Mouse (Mus musculus) CH12.LX (cell line): ENCODE data around the gene Ubap2. TPM values are rescaled to one million over a fixed set of nuclear protein-coding genes. Genes with fewer than 3 reads are reported as not detected.

Experiments
- DNase-seq: peaks from one replicate; pipeline ENCODE4 v3.0.0-alpha.2; 2013; ENCODE audit errors: extremely low read depth
- H3K27ac ChIP-seq: 2 replicates; pipeline ENCODE4 v1.5.1; 2012; ENCODE audit warnings: low read depth, mild to moderate bottlenecking, control low read depth, moderate library complexity; ENCODE audit not compliant: insufficient read depth
- H3K27me3 ChIP-seq: replicated peaks from 2 replicates; pipeline ENCODE3; 2012; ENCODE audit warnings: inconsistent platforms
- H3K36me3 ChIP-seq, 2 experiments: replicated peaks in 1 of 2; 2 replicates each; pipeline versions ENCODE3 to v1.6.1; 2012; ENCODE audit warnings: inconsistent platforms in 1 of 2, low read length in 1 of 2, mild to moderate bottlenecking in 1 of 2, mixed read lengths in 1 of 2, moderate library complexity in 1 of 2; ENCODE audit not compliant: control insufficient read depth in 1 of 2, insufficient read depth in 1 of 2
- H3K4me1 ChIP-seq, 2 experiments: 2 replicates each; pipeline ENCODE4 v1.6.1; 2012; ENCODE audit warnings: inconsistent platforms in 1 of 2, moderate library complexity in 1 of 2; ENCODE audit not compliant: insufficient read depth in 2 of 2, control insufficient read depth in 1 of 2
- H3K4me2 ChIP-seq: 2 replicates; pipeline ENCODE4 v1.6.1; 2012; ENCODE audit warnings: low read depth, mild to moderate bottlenecking, control low read depth; ENCODE audit not compliant: poor library complexity, insufficient read depth, severe bottlenecking
- H3K4me3 ChIP-seq, 3 experiments: fragments of 150-350 bp in 1 of 3; sonication (generic) in 1 of 3; replicated peaks in 1 of 3; 2 replicates each; pipeline versions ENCODE3 to v1.5.1; 2011 to 2012; ENCODE audit warnings: low read depth in 2 of 3, low read length in 2 of 3, mild to moderate bottlenecking in 2 of 3, moderate library complexity in 2 of 3, control low read depth in 1 of 3, improper control_type of control experiment in 1 of 3, inconsistent platforms in 1 of 3, mixed read lengths in 1 of 3; ENCODE audit not compliant: poor library complexity in 1 of 3
- H3K79me2 ChIP-seq: replicated peaks from 2 replicates; pipeline ENCODE4 v1.6.1; 2012; ENCODE audit warnings: mild to moderate bottlenecking, moderate library complexity; ENCODE audit not compliant: control insufficient read depth, poor library complexity, insufficient read depth, severe bottlenecking; ENCODE audit errors: extremely low read depth
- H3K9ac ChIP-seq: 2 replicates; pipeline ENCODE4 v1.6.1; 2012; ENCODE audit warnings: low read depth, mild to moderate bottlenecking, control low read depth, moderate library complexity; ENCODE audit not compliant: insufficient read depth
- H3K9me3 ChIP-seq: replicated peaks from 2 replicates; pipeline ENCODE3; 2012; ENCODE audit warnings: low read length, inconsistent platforms, mixed read lengths
- BHLHE40 ChIP-seq: IDR thresholded peaks from 2 replicates; pipeline ENCODE4 v1.6.1; 2011; ENCODE audit warnings: mild to moderate bottlenecking, low read depth, low read length, improper control_type of control experiment
- CHD1 ChIP-seq: IDR thresholded peaks from 2 replicates; pipeline ENCODE4 v1.6.1; 2012; ENCODE audit warnings: low read depth, low read length, improper control_type of control experiment, inconsistent platforms
- CTCF ChIP-seq, 2 experiments: IDR thresholded peaks in 1 of 2; conservative IDR thresholded peaks in 1 of 2; 2 replicates each; pipeline ENCODE4 v1.5.1; 2011 to 2012; ENCODE audit warnings: low read depth in 2 of 2, low read length in 2 of 2, improper control_type of control experiment in 1 of 2, inconsistent platforms in 1 of 2, mild to moderate bottlenecking in 1 of 2, moderate library complexity in 1 of 2
- ELF1 ChIP-seq: IDR thresholded peaks from 2 replicates; pipeline ENCODE4 v1.6.1; 2014; ENCODE audit warnings: low read depth, mild to moderate bottlenecking, inconsistent platforms, low read length, improper control_type of control experiment
- ETS1 ChIP-seq: conservative IDR thresholded peaks from 2 replicates; pipeline ENCODE4 v1.6.1; 2012; ENCODE audit warnings: low read depth, mild to moderate bottlenecking, inconsistent platforms, low read length, improper control_type of control experiment, moderate library complexity
- JUND ChIP-seq: conservative IDR thresholded peaks from 2 replicates; pipeline ENCODE4 v1.6.1; 2011; ENCODE audit warnings: low read depth, low read length, improper control_type of control experiment
- MAFK ChIP-seq: IDR thresholded peaks from 2 replicates; pipeline ENCODE4 v1.6.1; 2011; ENCODE audit warnings: low read length, improper control_type of control experiment; ENCODE audit not compliant: insufficient replicate concordance
- MEF2A ChIP-seq: IDR thresholded peaks from 2 replicates; pipeline ENCODE4 v1.6.1; 2014; ENCODE audit warnings: low read depth, mild to moderate bottlenecking, inconsistent platforms, low read length, improper control_type of control experiment, borderline replicate concordance
- NELFE ChIP-seq: IDR thresholded peaks from 2 replicates; pipeline ENCODE4 v1.6.1; 2011; ENCODE audit warnings: low read depth, low read length, improper control_type of control experiment
- RCOR1 ChIP-seq: conservative IDR thresholded peaks from 2 replicates; pipeline ENCODE4 v1.6.1; 2012; ENCODE audit warnings: low read depth, mild to moderate bottlenecking, inconsistent platforms, low read length, improper control_type of control experiment
- SIN3A ChIP-seq: IDR thresholded peaks from 2 replicates; pipeline ENCODE4 v1.6.1; 2012; ENCODE audit warnings: low read length, improper control_type of control experiment, inconsistent platforms
- TCF12 ChIP-seq: IDR thresholded peaks from 2 replicates; pipeline ENCODE4 v1.6.1; 2014; ENCODE audit warnings: low read depth, mild to moderate bottlenecking, inconsistent platforms, low read length, improper control_type of control experiment
- UBTF ChIP-seq: IDR thresholded peaks from 2 replicates; pipeline ENCODE4 v1.6.1; 2012; ENCODE audit warnings: low read depth, mild to moderate bottlenecking, inconsistent platforms, low read length, improper control_type of control experiment, moderate library complexity
- USF1 ChIP-seq: IDR thresholded peaks from 2 replicates; pipeline ENCODE4 v1.6.1; 2014; ENCODE audit warnings: low read depth, mild to moderate bottlenecking, inconsistent platforms, low read length, improper control_type of control experiment
- USF2 ChIP-seq: conservative IDR thresholded peaks from 2 replicates; pipeline ENCODE4 v1.6.1; 2011; ENCODE audit warnings: low read depth, low read length, improper control_type of control experiment
- ZKSCAN1 ChIP-seq: IDR thresholded peaks from 2 replicates; pipeline ENCODE4 v1.6.1; 2012; ENCODE audit warnings: low read depth, inconsistent platforms, low read length, improper control_type of control experiment, borderline replicate concordance
- dilution Hi-C: fragments of 300-500 bp; cut with MboI; formaldehyde crosslinking; loops from 2 replicates; pipeline ENCODE4 v1.14.3; 2020; ENCODE audit warnings: low sequenced_read_pairs; ENCODE audit not compliant: extremely low pct_unique_long_range_greater_than_20kb, extremely low pct_ligation_motif_present
- in situ Hi-C: fragments of 300-500 bp; cut with MboI; formaldehyde crosslinking; loops from 3 replicates; pipeline ENCODE4 v1.14.3; 2019; ENCODE audit warnings: low sequenced_read_pairs, low pct_ligation_motif_present, low pct_unique_long_range_greater_than_20kb, mixed read lengths
- polyA plus RNA-seq: library from polyadenylated mRNA; unstranded; fragments of >175 nt; gene quantifications from 2 replicates; pipeline ENCODE4 v1.2.1, GENCODE M21; 2012; ENCODE audit warnings: low read depth; ENCODE audit not compliant: insufficient read length
- total RNA-seq, 2 experiments: library from RNA; depleted of rRNA; stranded (reverse); fragments of 300-350 nt in 1 of 2; fragments of >200 nt in 1 of 2; gene quantifications; 2 replicates each; pipeline ENCODE4 v1.2.3; 2012 to 2014

Gene Ubap2
- total and polyA plus RNA-seq, 3 experiments, result 5.4 to 115 (median 17.4) TPM

DNA sequence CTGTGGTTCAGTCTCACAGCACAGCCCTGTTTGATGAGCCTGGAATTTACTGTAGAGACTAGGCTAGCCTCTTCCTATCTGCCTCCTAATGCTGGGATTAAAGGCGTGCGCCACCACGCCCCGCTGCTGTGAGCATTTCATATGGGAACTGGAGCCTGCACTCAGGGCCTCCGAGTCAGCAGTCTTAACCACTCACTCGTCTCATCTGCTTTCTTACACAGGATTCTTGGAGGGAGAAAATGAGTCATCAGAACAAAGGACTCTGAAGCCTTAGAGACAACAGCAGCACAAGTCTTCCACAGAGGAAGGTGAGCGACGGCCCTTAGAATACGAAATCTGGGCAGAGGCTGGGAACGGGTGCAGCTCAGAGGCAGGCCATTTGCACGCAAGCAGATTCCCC lies 20.6 kb upstream of the Ubap2 start:
- peaks cover 78 to 94% of the 10 kb centered on the region in 2 experiments for H3K36me3 ChIP-seq
- peaks cover 10 to 32% of the 10 kb centered on the region in 2 experiments for H3K4me1 ChIP-seq
- H3K9me3 ChIP-seq, result no peaks in the 10 kb centered on the region
- H3K27ac ChIP-seq, result no peak overlapping the region
- in situ Hi-C loops, result no loop called here
- no peak overlapping the region for H3K4me2 ChIP-seq
- dilution Hi-C loops, result no loop called here
- no peaks in the 10 kb centered on the region for H3K27me3 ChIP-seq
- DNase-seq, result peak; percentile 36
- no peaks in the 10 kb centered on the region for H3K79me2 ChIP-seq
- no peak overlapping the region for H3K4me3 ChIP-seq
- TF ChIP-seq UBTF, result no peak
- 0 out of 2 replicates have a peak, but pooled peaks have one; percentile 19 for TF ChIP-seq BHLHE40
- no peak for TF ChIP-seq ELF1
- TF ChIP-seq USF1, result no peak
- TF ChIP-seq JUND, result peak; percentile 63
- TF ChIP-seq, all 38 proteins: peak for 2
- H3K9ac ChIP-seq, result no peak overlapping the region

DNA sequence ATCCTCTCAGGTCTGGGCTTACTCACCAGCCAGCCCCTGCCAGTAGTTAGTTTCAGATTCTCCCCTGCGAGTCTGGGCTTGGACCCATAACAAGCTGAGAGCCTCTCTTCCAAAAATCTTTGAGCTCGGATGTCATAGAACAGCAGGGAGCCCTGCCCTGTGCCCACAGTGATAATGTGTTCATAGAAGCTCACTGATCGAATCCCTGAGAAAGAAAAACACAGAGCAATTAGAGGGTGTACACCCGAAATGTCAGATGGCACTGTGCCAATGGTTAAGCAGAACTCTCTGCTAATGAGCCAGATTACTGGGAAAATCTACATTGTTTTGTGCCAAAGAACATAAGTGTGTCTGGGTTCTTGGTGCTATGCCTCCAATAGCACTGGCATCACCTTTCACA lies 19.0 kb upstream of the Ubap2 start:
- Histone ChIP-seq H3K79me2 (no peaks in the 10 kb centered on the region), H3K36me3 (peaks cover 66 to 87% of the 10 kb centered on the region in 2 experiments), H3K9ac (no peak overlapping the region), H3K27me3 (no peaks in the 10 kb centered on the region), H3K4me1 (peaks cover 4 to 21% of the 10 kb centered on the region in 2 experiments; a peak in 3 of 4 replicates), H3K27ac (no peak overlapping the region), H3K9me3 (no peaks in the 10 kb centered on the region), H3K4me2 (no peak overlapping the region), H3K4me3 (no peak overlapping the region)
- dilution Hi-C loops (no loop called here), in situ Hi-C loops (no loop called here)
- no peak for DNase-seq
- no peak for TF ChIP-seq ETS1
- TF ChIP-seq ELF1, result no peak
- no peak for TF ChIP-seq MAFK
- no peak for TF ChIP-seq SIN3A
- no peak for TF ChIP-seq RCOR1
- no peak for TF ChIP-seq USF2
- TF ChIP-seq TCF12, result no peak
- TF ChIP-seq ZKSCAN1, result no peak
- TF ChIP-seq NELFE, result no peak
- TF ChIP-seq CHD1, result no peak
- no peak for TF ChIP-seq UBTF
- TF ChIP-seq MEF2A, result no peak
- TF ChIP-seq CTCF (conservative IDR thresholded peaks at IDR 0.05 in 1 of 2, IDR thresholded peaks at IDR 0.05 in 1 of 2; ENCODE audit: low read depth in 2 of 2, low read length in 2 of 2), result no peak
